Mouse (Mus musculus): Measurements from ENCODE around the gene Dstyk. TPM values are rescaled to one million over a fixed set of nuclear protein-coding genes. Genes with fewer than 3 reads are reported as not detected.

Dstyk gene
- polyA plus RNA-seq, 1 experiment from 2014 or later = 5.2 TPM

DNA sequence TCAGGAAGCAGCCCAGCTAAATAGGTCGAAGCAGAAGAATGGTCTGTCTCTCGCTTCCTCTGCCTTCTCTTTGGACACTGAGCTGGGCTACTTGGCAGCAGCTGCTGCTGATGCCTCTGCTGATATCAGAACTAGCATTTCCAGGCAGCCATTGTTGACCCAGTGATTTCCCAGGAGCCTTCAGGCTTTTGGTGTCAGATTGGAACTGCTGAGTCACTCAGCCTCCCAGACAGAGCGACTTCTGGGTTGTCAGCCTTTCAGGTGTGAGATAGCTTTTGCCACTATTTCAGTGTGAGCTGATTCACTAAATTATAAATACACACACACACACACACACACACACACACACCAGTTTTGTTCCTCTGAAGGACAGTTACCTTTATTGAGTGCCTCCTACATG lies 6.7 kb upstream of the Dstyk start:
- WGBS = 79% methylated on average over 3 of the region's 3 CpGs
- no peak overlapping the region for H3K4me2 ChIP-seq (replicated peaks; ENCODE audit: low read depth)
- H3K4me3 ChIP-seq (ENCODE audit: low read depth, low read length) = no peak overlapping the region
- no peaks in the 10 kb centered on the region for H3K36me3 ChIP-seq (ENCODE audit: control insufficient read depth, insufficient read depth, low read length)
- no peaks in the 10 kb centered on the region for H3K9me3 ChIP-seq (ENCODE audit: control insufficient read depth, low read length)
- H3K27ac ChIP-seq (replicated peaks) = no peak overlapping the region
- H3K27me3 ChIP-seq (ENCODE audit: control insufficient read depth, insufficient read depth, low read length) = no peaks in the 10 kb centered on the region
- ATAC-seq (ENCODE audit: low FRiP score, low TSS enrichment) = peak; percentile 54; the same call in 1 of the 2 replicates
- DNase-seq (ENCODE audit: low spot score) = no peak
- no peak for TF ChIP-seq CTCF (IDR thresholded peaks at IDR 0.05; ENCODE audit: low read depth)
- TF ChIP-seq EP300 (optimal IDR thresholded peaks at IDR 0.05) = no peak
- H3K4me1 ChIP-seq (replicated peaks; ENCODE audit: control insufficient read depth, insufficient read depth) = no peaks in the 10 kb centered on the region
- H3K9ac ChIP-seq (ENCODE audit: low read length) = no peak overlapping the region

GRCm38 (mm10) chr1:132416244-132416942 lies 962 bp upstream of the Dstyk start:
- no peaks in the 10 kb centered on the region for H3K36me3 ChIP-seq (ENCODE audit: control insufficient read depth, insufficient read depth, low read length)
- H3K9me3 ChIP-seq (ENCODE audit: control insufficient read depth, low read length) = no peaks in the 10 kb centered on the region
- peak overlapping the region; percentile 66 for H3K4me2 ChIP-seq (replicated peaks; ENCODE audit: low read depth)
- no peaks in the 10 kb centered on the region for H3K27me3 ChIP-seq (ENCODE audit: control insufficient read depth, insufficient read depth, low read length)
- H3K27ac ChIP-seq (replicated peaks) = no peak overlapping the region
- H3K4me3 ChIP-seq (ENCODE audit: low read depth, low read length) = peak overlapping the region; percentile 79; the same call in 1 of the 2 replicates
- no peak overlapping the region for H3K9ac ChIP-seq (ENCODE audit: low read length)
- no peaks in the 10 kb centered on the region; the same call in 1 of the 2 replicates for H3K4me1 ChIP-seq (replicated peaks; ENCODE audit: control insufficient read depth, insufficient read depth)
- ATAC-seq (ENCODE audit: low FRiP score, low TSS enrichment) = no peak
- TF ChIP-seq CTCF (IDR thresholded peaks at IDR 0.05; ENCODE audit: low read depth) = no peak
- TF ChIP-seq EP300 (optimal IDR thresholded peaks at IDR 0.05) = no peak
- 62% methylated on average over 8 of the region's 8 CpGs for WGBS
- DNase-seq (ENCODE audit: low spot score) = no peak

DNA sequence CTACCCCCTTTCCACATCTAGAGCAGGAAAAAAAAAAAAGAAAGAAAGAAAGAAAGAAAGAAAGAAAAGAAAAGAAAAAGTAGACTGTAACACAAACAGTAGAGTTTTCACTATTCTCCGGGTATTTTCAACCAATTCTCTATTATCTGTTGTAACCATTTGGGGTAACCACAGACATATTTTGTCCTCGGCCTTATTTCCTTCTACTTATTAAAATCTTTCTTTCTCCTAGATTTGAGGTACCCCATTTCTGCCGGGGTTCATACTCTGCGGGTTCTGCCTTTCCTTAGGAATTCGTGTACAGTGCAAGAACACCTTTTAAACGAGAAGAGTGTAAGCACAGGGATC lies 438 bp upstream of the Dstyk start:
- 11% methylated on average over 6 of the region's 6 CpGs for WGBS
- Histone ChIP-seq H3K27ac (replicated peaks) (peak overlapping the region; percentile 94), H3K4me1 (replicated peaks; ENCODE audit: control insufficient read depth, insufficient read depth) (no peaks in the 10 kb centered on the region; the same call in 1 of the 2 replicates), H3K36me3 (ENCODE audit: control insufficient read depth, insufficient read depth, low read length) (no peaks in the 10 kb centered on the region), H3K4me2 (replicated peaks; ENCODE audit: low read depth) (peak overlapping the region; percentile 66), H3K9ac (ENCODE audit: low read length) (peak overlapping the region; percentile 92), H3K4me3 (ENCODE audit: low read depth, low read length) (peak overlapping the region; percentile 79), H3K9me3 (ENCODE audit: control insufficient read depth, low read length) (no peaks in the 10 kb centered on the region), H3K27me3 (ENCODE audit: control insufficient read depth, insufficient read depth, low read length) (no peaks in the 10 kb centered on the region)
- no peak for TF ChIP-seq EP300 (optimal IDR thresholded peaks at IDR 0.05)
- DNase-seq (ENCODE audit: low spot score) = no peak
- no peak for ATAC-seq (ENCODE audit: low FRiP score, low TSS enrichment)

DNA sequence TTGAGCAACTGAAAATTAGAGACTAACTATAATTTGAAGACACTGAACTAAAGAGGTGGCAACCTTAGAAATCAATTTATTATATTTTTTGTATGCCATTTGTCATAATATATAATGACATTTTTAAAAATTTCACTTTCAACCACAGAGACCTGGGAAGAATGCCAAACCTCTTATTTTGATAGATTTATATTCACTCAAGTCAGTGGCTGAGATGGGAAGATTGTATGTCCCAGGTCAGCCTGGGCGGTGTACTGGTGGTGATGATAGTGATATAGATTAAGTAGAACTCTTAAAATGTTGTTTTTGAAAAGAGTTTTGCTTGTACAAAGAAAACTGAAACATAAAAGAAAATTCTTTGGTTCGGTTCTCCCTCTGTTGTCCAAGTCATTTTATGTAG lies 2.9 kb downstream of the Dstyk start:
- Histone ChIP-seq H3K36me3 (ENCODE audit: control insufficient read depth, insufficient read depth, low read length) (no peaks in the 10 kb centered on the region), H3K4me2 (replicated peaks; ENCODE audit: low read depth) (no peak overlapping the region), H3K27me3 (ENCODE audit: control insufficient read depth, insufficient read depth, low read length) (no peaks in the 10 kb centered on the region), H3K9ac (ENCODE audit: low read length) (no peak overlapping the region), H3K9me3 (ENCODE audit: control insufficient read depth, low read length) (no peaks in the 10 kb centered on the region), H3K4me1 (replicated peaks; ENCODE audit: control insufficient read depth, insufficient read depth) (no peaks in the 10 kb centered on the region; the same call in 1 of the 2 replicates), H3K27ac (replicated peaks) (no peak overlapping the region), H3K4me3 (ENCODE audit: low read depth, low read length) (no peak overlapping the region)
- WGBS = 63% methylated on average over 2 of the region's 2 CpGs
- TF ChIP-seq EP300 (optimal IDR thresholded peaks at IDR 0.05) (no peak), CTCF (IDR thresholded peaks at IDR 0.05; ENCODE audit: low read depth) (no peak)
- DNase-seq (ENCODE audit: low spot score) = no peak
- ATAC-seq (ENCODE audit: low FRiP score, low TSS enrichment) = no peak

DNA sequence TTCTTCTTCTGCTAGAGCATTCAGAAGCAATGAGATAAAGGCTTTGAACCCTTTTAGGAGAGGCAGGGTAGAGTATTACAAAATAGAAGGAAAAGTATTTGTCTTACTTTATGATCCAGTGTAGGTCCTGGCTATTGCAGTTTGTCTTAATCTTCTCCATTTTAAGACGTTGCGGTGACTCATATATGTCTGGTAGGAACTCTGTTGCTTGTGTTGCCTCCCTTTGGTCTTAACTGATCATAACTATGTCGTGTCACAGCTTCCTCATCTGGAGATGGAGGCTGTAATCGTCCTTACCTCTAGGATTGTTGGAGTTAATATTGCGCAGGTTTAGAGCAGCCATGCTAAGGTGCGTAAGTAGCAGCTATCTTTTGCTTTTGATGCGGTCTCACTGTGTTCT lies 3.3 kb downstream of the Dstyk start:
- no peak overlapping the region for H3K4me3 ChIP-seq (ENCODE audit: low read depth, low read length)
- 70% methylated on average over 7 of the region's 7 CpGs for WGBS
- H3K4me2 ChIP-seq (replicated peaks; ENCODE audit: low read depth) = no peak overlapping the region
- no peaks in the 10 kb centered on the region; the same call in 1 of the 2 replicates for H3K4me1 ChIP-seq (replicated peaks; ENCODE audit: control insufficient read depth, insufficient read depth)
- no peak for TF ChIP-seq EP300 (optimal IDR thresholded peaks at IDR 0.05)
- no peak for TF ChIP-seq CTCF (IDR thresholded peaks at IDR 0.05; ENCODE audit: low read depth)
- H3K36me3 ChIP-seq (ENCODE audit: control insufficient read depth, insufficient read depth, low read length) = no peaks in the 10 kb centered on the region
- H3K27me3 ChIP-seq (ENCODE audit: control insufficient read depth, insufficient read depth, low read length) = no peaks in the 10 kb centered on the region
- no peak overlapping the region for H3K27ac ChIP-seq (replicated peaks)
- ATAC-seq (ENCODE audit: low FRiP score, low TSS enrichment) (no peak), DNase-seq (ENCODE audit: low spot score) (no peak)
- no peaks in the 10 kb centered on the region for H3K9me3 ChIP-seq (ENCODE audit: control insufficient read depth, low read length)
- H3K9ac ChIP-seq (ENCODE audit: low read length) = no peak overlapping the region

DNA sequence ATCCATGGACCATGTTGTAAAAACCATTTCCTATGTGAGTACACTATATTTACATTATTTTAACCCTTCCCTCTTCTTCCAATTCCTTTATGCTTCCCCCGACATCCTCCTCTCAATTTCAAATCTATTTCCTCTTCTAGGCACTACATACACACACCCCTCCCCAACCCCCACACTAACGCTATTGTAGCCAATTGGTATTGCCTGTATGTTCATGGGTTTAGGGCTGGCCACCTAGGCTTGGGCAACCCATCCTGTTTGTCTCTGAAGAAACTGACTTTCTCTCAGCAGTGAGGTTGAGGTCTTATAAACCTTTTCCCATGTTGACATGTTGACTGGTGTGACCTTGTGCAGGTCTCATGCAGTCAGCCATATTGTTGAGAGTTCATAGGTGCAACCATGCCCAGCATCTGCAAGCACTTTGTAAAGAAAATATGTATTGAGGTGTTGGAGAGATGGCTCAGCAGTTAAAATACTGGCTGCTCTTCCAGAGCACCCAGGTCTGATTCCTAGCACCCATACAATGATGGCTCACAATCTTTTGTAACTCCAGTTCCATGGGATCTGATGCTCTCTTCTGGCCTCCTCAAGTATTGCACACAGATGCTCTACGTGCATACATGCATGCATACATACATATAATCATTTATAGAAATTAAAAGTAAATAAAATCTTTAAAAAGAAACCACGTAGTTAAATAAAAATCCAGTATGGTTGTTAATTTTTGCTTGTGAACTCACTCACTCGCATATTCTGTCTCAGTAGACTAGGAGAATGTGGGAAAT lies 5.7 kb downstream of the Dstyk start:
- TF ChIP-seq CTCF (IDR thresholded peaks at IDR 0.05; ENCODE audit: low read depth) = peak; percentile 46
- TF ChIP-seq EP300 (optimal IDR thresholded peaks at IDR 0.05) = no peak
- 91% methylated on average over 5 of the region's 5 CpGs for WGBS
- Histone ChIP-seq H3K4me2 (replicated peaks; ENCODE audit: low read depth) (no peak overlapping the region), H3K4me3 (ENCODE audit: low read depth, low read length) (no peak overlapping the region), H3K27me3 (ENCODE audit: control insufficient read depth, insufficient read depth, low read length) (no peaks in the 10 kb centered on the region), H3K9me3 (ENCODE audit: control insufficient read depth, low read length) (no peaks in the 10 kb centered on the region), H3K9ac (ENCODE audit: low read length) (no peak overlapping the region), H3K27ac (replicated peaks) (no peak overlapping the region), H3K4me1 (replicated peaks; ENCODE audit: control insufficient read depth, insufficient read depth) (no peaks in the 10 kb centered on the region; the same call in 1 of the 2 replicates), H3K36me3 (ENCODE audit: control insufficient read depth, insufficient read depth, low read length) (no peaks in the 10 kb centered on the region)
- DNase-seq (ENCODE audit: low spot score) = no peak
- ATAC-seq (ENCODE audit: low FRiP score, low TSS enrichment) = no peak

Measured in stomach, postnatal 0 days (tissue).